9 mouse cellular contexts compared by ENCODE assay signal in genomic region chr13:64036079-64037011, GRCm38 (mm10). TPM values are rescaled to one million over a fixed set of nuclear protein-coding genes. Genes with fewer than 3 reads are reported as not detected.
DNase-seq lines count a peak whose midpoint lies in the region; ATAC-seq and TF ChIP-seq lines count a peak whose summit lies in the region.
"Had no signal": no experiment of that assay in that cellular context is flagged by ENCODE, and none has a peak within 500 bp of the region (broad histone marks: within the 10 kb centered on the region; RNA-seq: fewer than 3 reads in every experiment).

No protein-coding gene starts in this region.

- TF ChIP-seq POLR2A in bone marrow, adult 2 months (IDR thresholded peaks at IDR 0.05; ENCODE audit: borderline replicate concordance, control insufficient read depth, low read depth, low read length): no peak

- WGBS in bone marrow, adult 2 months: 28% methylated on average over 13 of the region's 13 CpGs
- WGBS in embryonic facial prominence, embryonic 14.5 days: 14% methylated on average over 13 of the region's 13 CpGs
- 21% methylated on average over 13 of the region's 13 CpGs for WGBS in hindbrain, embryonic 10.5 days

- DNase-seq in ES-E14 (ENCODE audit: low read depth, low spot score): peak; percentile 89
- peak; percentile 90 for DNase-seq in embryonic facial prominence, embryonic 14.5 days (ENCODE audit: low spot score)
- DNase-seq in hindbrain, embryonic 10.5 days (ENCODE audit: low spot score): peak; percentile 76
- DNase-seq in layer of hippocampus, postnatal 14 days (ENCODE audit: low spot score in 2 of 2): peak; percentile 57 to 76
- peak; percentile 68 to 83 for DNase-seq in right cerebral cortex, postnatal 10 days (ENCODE audit: low spot score in 2 of 2)
- DNase-seq in urinary bladder, postnatal 4 days (ENCODE audit: low spot score in 2 of 2): peak; percentile 40 to 71

- no peak overlapping the region for H3K27ac ChIP-seq in ES-E14 (ENCODE audit: insufficient read depth, low read depth, low read length, poor library complexity, severe bottlenecking)
- no peak overlapping the region for H3K27ac ChIP-seq in bone marrow, adult 2 months (ENCODE audit: control insufficient read depth, insufficient read depth, low read depth, low read length, poor library complexity)
- no peak overlapping the region for H3K27ac ChIP-seq in embryonic facial prominence, embryonic 14.5 days (replicated peaks; ENCODE audit: low read depth, low read length)
- H3K27ac ChIP-seq in hindbrain, embryonic 10.5 days: no peak overlapping the region
- H3K27ac ChIP-seq: macrophage had no signal

- H3K9ac ChIP-seq in ES-E14 (ENCODE audit: insufficient read depth, low read depth, low read length, poor library complexity, severe bottlenecking): no peak overlapping the region
- no peak overlapping the region for H3K9ac ChIP-seq in embryonic facial prominence, embryonic 14.5 days (ENCODE audit: low read depth, low read length)

- no peak overlapping the region for H3K4me3 ChIP-seq in ES-E14 (ENCODE audit: insufficient read depth in 1 of 2, low read depth in 1 of 2, low read length in 2 of 2, poor library complexity in 1 of 2, severe bottlenecking in 1 of 2)
- H3K4me3 ChIP-seq in bone marrow, adult 2 months (replicated peaks; ENCODE audit: control insufficient read depth, low read depth, low read length): no peak overlapping the region
- H3K4me3 ChIP-seq in embryonic facial prominence, embryonic 14.5 days (ENCODE audit: low read depth, low read length): no peak overlapping the region
- no peak overlapping the region for H3K4me3 ChIP-seq in hindbrain, embryonic 10.5 days

- in situ Hi-C loops in ES-E14 (cut with MboI; ENCODE audit: low sequenced_read_pairs in 2 of 2, unreplicated experiment in 2 of 2): loop anchor here in 1 of 2 experiments (10.0 kb wide), 2 partner anchors 112 to 342 kb away; no protein-coding TSS in a partner anchor

- no peaks in the 10 kb centered on the region for H3K36me3 ChIP-seq in ES-E14 (ENCODE audit: control insufficient read depth, insufficient read depth, low read length, poor library complexity, severe bottlenecking)
- H3K36me3 ChIP-seq in embryonic facial prominence, embryonic 14.5 days (ENCODE audit: control insufficient read depth, insufficient read depth, low read length): no peaks in the 10 kb centered on the region
- no peaks in the 10 kb centered on the region for H3K36me3 ChIP-seq in hindbrain, embryonic 10.5 days

- peak; percentile 85 for ATAC-seq in embryonic facial prominence, embryonic 14.5 days (ENCODE audit: low read depth)
- peak; percentile 86 for ATAC-seq in megakaryocyte progenitor cell, adult 5-6 weeks (replicated peaks; ENCODE audit: poor library complexity)

- H3K4me1 ChIP-seq in ES-E14 (ENCODE audit: control insufficient read depth in 2 of 2, insufficient read depth in 2 of 2, low read length in 2 of 2, poor library complexity in 1 of 2): peaks cover 3 to 17% of the 10 kb centered on the region in 2 experiments; a peak in 2 of 4 replicates
- H3K4me1 ChIP-seq in bone marrow, adult 2 months (ENCODE audit: control insufficient read depth, insufficient read depth, low read length): no peaks in the 10 kb centered on the region; the same call in 1 of the 2 replicates
- peaks cover 4% of the 10 kb centered on the region; the same call in 1 of the 2 replicates for H3K4me1 ChIP-seq in embryonic facial prominence, embryonic 14.5 days (ENCODE audit: control insufficient read depth, insufficient read depth, low read length)
- H3K4me1 ChIP-seq in hindbrain, embryonic 10.5 days (replicated peaks): peaks cover 20% of the 10 kb centered on the region

- H3K27me3 ChIP-seq in embryonic facial prominence, embryonic 14.5 days (replicated peaks; ENCODE audit: control insufficient read depth, insufficient read depth, low read length): no peaks in the 10 kb centered on the region
- peaks cover 18% of the 10 kb centered on the region for H3K27me3 ChIP-seq in hindbrain, embryonic 10.5 days (ENCODE audit: insufficient read depth, poor library complexity, severe bottlenecking)

- no peak overlapping the region for H3K4me2 ChIP-seq in embryonic facial prominence, embryonic 14.5 days (ENCODE audit: low read depth, low read length)

- H3K9me3 ChIP-seq in ES-E14 (ENCODE audit: control insufficient read depth, insufficient read depth, low read depth, low read length): no peaks in the 10 kb centered on the region
- no peaks in the 10 kb centered on the region for H3K9me3 ChIP-seq in embryonic facial prominence, embryonic 14.5 days (ENCODE audit: control insufficient read depth, low read length)
- H3K9me3 ChIP-seq in hindbrain, embryonic 10.5 days: no peaks in the 10 kb centered on the region

- peak; percentile 98 for TF ChIP-seq CTCF in bone marrow, adult 2 months (IDR thresholded peaks at IDR 0.05; ENCODE audit: control insufficient read depth, insufficient read depth, low read length)

TF ChIP-seq in ES-E14, 5 proteins besides CTCF, POLR2A, EP300 and RAD21:
- TF ChIP-seq CHD2 (IDR thresholded peaks at IDR 0.05; ENCODE audit: low read depth, low read length) (no peak), ZC3H11A (IDR thresholded peaks at IDR 0.05; ENCODE audit: borderline replicate concordance, low read depth, low read length) (peak; percentile 85)

RNA-seq across cellular contexts. Expression of gene Hsd17b3, which starts 52.7 kb away (rescaled TPM):
- total RNA-seq in ES-E14 (2012; rRNA removed): 0.36 TPM in 1 of 2 replicates, not detected in the other
- not detected in 2 replicates for polyA plus RNA-seq in bone marrow, adult 2 months (2011; ENCODE audit: insufficient read depth, insufficient read length, low replicate concordance, missing spikeins)
- not detected in 2 replicates for polyA plus RNA-seq in embryonic facial prominence, embryonic 14.5 days (2014; fragmentation: Nextera tagmentation; extraction: Ambion mirVana)
- not detected in 2 replicates for polyA plus RNA-seq in hindbrain, embryonic 10.5 days (2016; fragmentation: Nextera tagmentation; extraction: Ambion mirVana)
- total RNA-seq in layer of hippocampus, postnatal 14 days (2021): not detected
- not detected in 2 replicates for total RNA-seq in megakaryocyte progenitor cell, adult 5-6 weeks (2015)
- total RNA-seq in megakaryocyte progenitor cell, adult 5-6 weeks (2017): not detected in 2 replicates
- polyA plus RNA-seq: macrophage had no signal
